Mouse (Mus musculus): ENCODE measurements around the gene Gm48552. TPM values are rescaled to one million over a fixed set of nuclear protein-coding genes. Genes with fewer than 3 reads are reported as not detected.
A peak's percentile ranks its signal among the peaks of the same experiment; 100 is the strongest.

Gm48552 gene
- polyA plus RNA-seq, 1 experiment from 2014 or later: 0.77 TPM

- H3K36me3 ChIP-seq (ENCODE audit: control insufficient read depth, insufficient read depth, low read length): peaks cover 33% of the 10 kb centered on the region
- no peak overlapping the region for H3K27ac ChIP-seq (replicated peaks; ENCODE audit: low read depth, low read length)
- H3K4me3 ChIP-seq (ENCODE audit: low read depth, low read length): no peak overlapping the region
- no peak for ATAC-seq (ENCODE audit: low read depth)
- H3K4me1 ChIP-seq (ENCODE audit: control insufficient read depth, insufficient read depth, low read length): peaks cover 26% of the 10 kb centered on the region
- H3K4me2 ChIP-seq (ENCODE audit: low read depth, low read length): no peak overlapping the region
- no peaks in the 10 kb centered on the region for H3K9me3 ChIP-seq (ENCODE audit: control insufficient read depth, low read length)
- no peak overlapping the region for H3K9ac ChIP-seq (ENCODE audit: low read depth, low read length)
- 73% methylated on average over 6 of the region's 6 CpGs for WGBS
- DNase-seq (ENCODE audit: low spot score): no peak
- no peaks in the 10 kb centered on the region; the same call in none of the 2 replicates for H3K27me3 ChIP-seq (replicated peaks; ENCODE audit: control insufficient read depth, insufficient read depth, low read length)
These were observed 33.4 kb downstream of the Gm48552 start for GRCm38 (mm10) chr10:81422191-81422590.

- ATAC-seq (ENCODE audit: low read depth): no peak
- WGBS: 85% methylated on average over 3 of the region's 3 CpGs
- DNase-seq (ENCODE audit: low spot score): no peak
- H3K27ac ChIP-seq (replicated peaks; ENCODE audit: low read depth, low read length): no peak overlapping the region
- no peak overlapping the region for H3K9ac ChIP-seq (ENCODE audit: low read depth, low read length)
- no peak overlapping the region for H3K4me3 ChIP-seq (ENCODE audit: low read depth, low read length)
- peaks cover 30% of the 10 kb centered on the region for H3K36me3 ChIP-seq (ENCODE audit: control insufficient read depth, insufficient read depth, low read length)
- no peaks in the 10 kb centered on the region for H3K9me3 ChIP-seq (ENCODE audit: control insufficient read depth, low read length)
- no peak overlapping the region for H3K4me2 ChIP-seq (ENCODE audit: low read depth, low read length)
- peaks cover 24% of the 10 kb centered on the region for H3K4me1 ChIP-seq (ENCODE audit: control insufficient read depth, insufficient read depth, low read length)
- H3K27me3 ChIP-seq (replicated peaks; ENCODE audit: control insufficient read depth, insufficient read depth, low read length): peaks cover under 1% of the 10 kb centered on the region
These were observed 33.9 kb downstream of the Gm48552 start for GRCm38 (mm10) chr10:81422661-81423217.

DNA sequence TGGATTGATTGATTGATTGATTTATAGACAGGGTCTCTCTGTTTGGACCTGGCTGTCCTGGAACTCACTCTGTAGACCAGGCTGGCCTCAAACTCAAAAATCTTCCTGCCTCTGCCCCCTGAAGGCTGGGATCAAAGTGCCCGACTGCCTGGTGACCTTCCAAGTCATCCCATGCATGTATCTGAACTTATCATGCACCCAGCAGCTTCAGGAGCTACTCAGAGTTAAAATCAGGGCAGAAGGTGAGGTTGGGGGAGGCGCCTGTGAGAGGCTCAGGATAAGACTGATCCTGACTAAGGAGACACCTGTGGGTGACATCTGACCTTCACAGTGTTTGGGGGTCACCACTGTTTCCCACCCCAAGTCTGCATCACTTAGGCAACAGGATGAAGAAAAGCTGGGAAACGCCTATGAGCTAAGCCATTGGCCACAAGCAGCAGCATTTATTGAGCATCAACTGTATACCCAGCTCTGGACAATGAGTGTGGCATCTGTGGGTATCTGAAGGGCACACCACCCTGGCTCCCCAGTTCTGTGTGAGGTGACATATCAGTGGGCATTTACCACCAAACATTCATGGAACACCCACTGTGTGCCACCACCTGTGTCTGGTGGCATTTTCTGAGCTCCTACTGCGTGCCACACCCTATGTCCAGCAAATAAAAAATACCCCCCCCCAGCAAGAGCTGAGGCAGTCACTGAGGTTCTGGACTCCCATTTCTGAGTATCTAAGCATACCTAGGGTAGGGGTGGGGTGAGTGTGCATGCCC is 34.9 kb downstream of the Gm48552 start:
- H3K4me3 ChIP-seq (ENCODE audit: low read depth, low read length): peak overlapping the region; percentile 73
- peaks cover 6% of the 10 kb centered on the region for H3K27me3 ChIP-seq (replicated peaks; ENCODE audit: control insufficient read depth, insufficient read depth, low read length)
- DNase-seq (ENCODE audit: low spot score) (no peak), ATAC-seq (ENCODE audit: low read depth) (no peak)
- 63% methylated on average over 4 of the region's 4 CpGs for WGBS
- no peak overlapping the region for H3K27ac ChIP-seq (replicated peaks; ENCODE audit: low read depth, low read length)
- no peaks in the 10 kb centered on the region for H3K9me3 ChIP-seq (ENCODE audit: control insufficient read depth, low read length)
- H3K4me1 ChIP-seq (ENCODE audit: control insufficient read depth, insufficient read depth, low read length): peaks cover 24% of the 10 kb centered on the region
- H3K9ac ChIP-seq (ENCODE audit: low read depth, low read length): peak overlapping the region; percentile 85; the same call in 1 of the 2 replicates
- peaks cover 22% of the 10 kb centered on the region for H3K36me3 ChIP-seq (ENCODE audit: control insufficient read depth, insufficient read depth, low read length)
- peak overlapping the region; percentile 71 for H3K4me2 ChIP-seq (ENCODE audit: low read depth, low read length)

GRCm38 (mm10) chr10:81424246-81425051 is 35.6 kb downstream of the Gm48552 start:
- peak overlapping the region; percentile 73 for H3K4me3 ChIP-seq (ENCODE audit: low read depth, low read length)
- H3K4me2 ChIP-seq (ENCODE audit: low read depth, low read length): peak overlapping the region; percentile 71
- no peak for DNase-seq (ENCODE audit: low spot score)
- peak overlapping the region; percentile 85 for H3K9ac ChIP-seq (ENCODE audit: low read depth, low read length)
- peak overlapping the region; percentile 34; the same call in 1 of the 2 replicates for H3K27ac ChIP-seq (replicated peaks; ENCODE audit: low read depth, low read length)
- H3K36me3 ChIP-seq (ENCODE audit: control insufficient read depth, insufficient read depth, low read length): peaks cover 15% of the 10 kb centered on the region
- peaks cover 27% of the 10 kb centered on the region for H3K4me1 ChIP-seq (ENCODE audit: control insufficient read depth, insufficient read depth, low read length)
- WGBS: 5% methylated on average over 20 of the region's 25 CpGs
- ATAC-seq (ENCODE audit: low read depth): no peak; the same call in 1 of the 2 replicates
- H3K27me3 ChIP-seq (replicated peaks; ENCODE audit: control insufficient read depth, insufficient read depth, low read length): peaks cover 6% of the 10 kb centered on the region
- no peaks in the 10 kb centered on the region for H3K9me3 ChIP-seq (ENCODE audit: control insufficient read depth, low read length)

DNA sequence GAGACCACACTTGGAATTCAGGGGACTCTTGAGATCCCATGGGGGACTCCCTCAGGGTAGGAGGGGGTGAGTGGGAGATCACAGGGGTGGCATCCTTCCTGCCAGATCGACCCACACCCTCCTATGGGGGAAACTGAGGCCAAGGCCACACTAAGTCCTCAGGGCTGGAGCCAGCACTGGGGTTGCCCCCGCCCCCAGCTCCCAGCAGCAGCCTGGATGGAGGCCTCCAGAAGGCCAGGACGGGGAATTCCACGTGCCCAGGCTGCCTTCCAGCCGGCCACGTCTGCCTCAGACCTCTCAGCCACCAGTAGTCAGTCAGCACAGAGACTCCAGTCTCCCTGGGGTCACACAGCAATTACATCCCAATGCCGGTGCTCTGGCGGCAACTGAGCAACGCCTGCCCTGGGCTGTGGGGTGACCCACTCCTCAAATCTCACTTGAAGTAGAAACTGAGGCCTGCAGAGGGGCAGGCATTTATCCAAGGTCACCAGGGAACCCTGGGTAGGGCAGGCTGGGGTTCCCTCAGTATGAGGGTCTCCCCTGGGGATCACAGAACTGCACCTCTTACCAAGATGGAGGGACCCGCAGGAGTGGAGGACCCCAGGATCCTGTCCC is 36.5 kb downstream of the Gm48552 start:
- Histone ChIP-seq H3K9me3 (ENCODE audit: control insufficient read depth, low read length) (no peaks in the 10 kb centered on the region), H3K27ac (replicated peaks; ENCODE audit: low read depth, low read length) (peak overlapping the region; percentile 34; the same call in 1 of the 2 replicates), H3K4me3 (ENCODE audit: low read depth, low read length) (peak overlapping the region; percentile 73), H3K4me1 (ENCODE audit: control insufficient read depth, insufficient read depth, low read length) (peaks cover 29% of the 10 kb centered on the region), H3K36me3 (ENCODE audit: control insufficient read depth, insufficient read depth, low read length) (peaks cover 6% of the 10 kb centered on the region; the same call in 1 of the 2 replicates), H3K9ac (ENCODE audit: low read depth, low read length) (peak overlapping the region; percentile 85), H3K27me3 (replicated peaks; ENCODE audit: control insufficient read depth, insufficient read depth, low read length) (peaks cover 6% of the 10 kb centered on the region), H3K4me2 (ENCODE audit: low read depth, low read length) (peak overlapping the region; percentile 71)
- ATAC-seq (ENCODE audit: low read depth) (no peak), DNase-seq (ENCODE audit: low spot score) (no peak)
- 27% methylated on average over 10 of the region's 10 CpGs for WGBS

GRCm38 (mm10) chr10:81426081-81426671 is 37.4 kb downstream of the Gm48552 start:
- H3K36me3 ChIP-seq (ENCODE audit: control insufficient read depth, insufficient read depth, low read length): no peaks in the 10 kb centered on the region
- H3K9me3 ChIP-seq (ENCODE audit: control insufficient read depth, low read length): no peaks in the 10 kb centered on the region
- peak overlapping the region; percentile 73 for H3K4me3 ChIP-seq (ENCODE audit: low read depth, low read length)
- peaks cover 6% of the 10 kb centered on the region for H3K27me3 ChIP-seq (replicated peaks; ENCODE audit: control insufficient read depth, insufficient read depth, low read length)
- ATAC-seq (ENCODE audit: low read depth): no peak
- no peak for DNase-seq (ENCODE audit: low spot score)
- H3K9ac ChIP-seq (ENCODE audit: low read depth, low read length): peak overlapping the region; percentile 85
- peaks cover 31% of the 10 kb centered on the region for H3K4me1 ChIP-seq (ENCODE audit: control insufficient read depth, insufficient read depth, low read length)
- H3K4me2 ChIP-seq (ENCODE audit: low read depth, low read length): peak overlapping the region; percentile 71
- 0% methylated on average over 10 of the region's 33 CpGs for WGBS
- H3K27ac ChIP-seq (replicated peaks; ENCODE audit: low read depth, low read length): peak overlapping the region; percentile 33

- no peak for ATAC-seq (ENCODE audit: low read depth)
- Histone ChIP-seq H3K27me3 (replicated peaks; ENCODE audit: control insufficient read depth, insufficient read depth, low read length) (peaks cover 6% of the 10 kb centered on the region), H3K9me3 (ENCODE audit: control insufficient read depth, low read length) (no peaks in the 10 kb centered on the region), H3K36me3 (ENCODE audit: control insufficient read depth, insufficient read depth, low read length) (no peaks in the 10 kb centered on the region), H3K4me2 (ENCODE audit: low read depth, low read length) (peak overlapping the region; percentile 71), H3K9ac (ENCODE audit: low read depth, low read length) (peak overlapping the region; percentile 85), H3K4me1 (ENCODE audit: control insufficient read depth, insufficient read depth, low read length) (peaks cover 36% of the 10 kb centered on the region), H3K27ac (replicated peaks; ENCODE audit: low read depth, low read length) (peak overlapping the region; percentile 33; the same call in 1 of the 2 replicates), H3K4me3 (ENCODE audit: low read depth, low read length) (peak overlapping the region; percentile 73)
- WGBS: under 1% methylated on average over 27 of the region's 38 CpGs
- DNase-seq (ENCODE audit: low spot score): no peak
These were observed 38.1 kb downstream of the Gm48552 start for GRCm38 (mm10) chr10:81426897-81427296.

GRCm38 (mm10) chr10:81427327-81427726 is 38.5 kb downstream of the Gm48552 start:
- peak overlapping the region; percentile 73 for H3K4me3 ChIP-seq (ENCODE audit: low read depth, low read length)
- no peak overlapping the region; the same call in 1 of the 2 replicates for H3K27ac ChIP-seq (replicated peaks; ENCODE audit: low read depth, low read length)
- no peak for DNase-seq (ENCODE audit: low spot score)
- peaks cover 6% of the 10 kb centered on the region for H3K27me3 ChIP-seq (replicated peaks; ENCODE audit: control insufficient read depth, insufficient read depth, low read length)
- H3K9ac ChIP-seq (ENCODE audit: low read depth, low read length): peak overlapping the region; percentile 85
- H3K9me3 ChIP-seq (ENCODE audit: control insufficient read depth, low read length): no peaks in the 10 kb centered on the region
- ATAC-seq (ENCODE audit: low read depth): no peak
- H3K4me1 ChIP-seq (ENCODE audit: control insufficient read depth, insufficient read depth, low read length): peaks cover 36% of the 10 kb centered on the region
- no peaks in the 10 kb centered on the region for H3K36me3 ChIP-seq (ENCODE audit: control insufficient read depth, insufficient read depth, low read length)
- 31% methylated on average over 3 of the region's 3 CpGs for WGBS
- peak overlapping the region; percentile 71 for H3K4me2 ChIP-seq (ENCODE audit: low read depth, low read length)
